Mouse (Mus musculus) monocyte, adult 2 months (primary cell): ENCODE measurements around the gene Rab7b.

ENCODE experiments used
- DNase-seq, 2 experiments: peaks; one replicate each; pipeline ENCODE4 v3.0.0; 2022; ENCODE audit warnings: low spot score in 2 of 2, low read depth in 1 of 2

Rab7b gene

DNA sequence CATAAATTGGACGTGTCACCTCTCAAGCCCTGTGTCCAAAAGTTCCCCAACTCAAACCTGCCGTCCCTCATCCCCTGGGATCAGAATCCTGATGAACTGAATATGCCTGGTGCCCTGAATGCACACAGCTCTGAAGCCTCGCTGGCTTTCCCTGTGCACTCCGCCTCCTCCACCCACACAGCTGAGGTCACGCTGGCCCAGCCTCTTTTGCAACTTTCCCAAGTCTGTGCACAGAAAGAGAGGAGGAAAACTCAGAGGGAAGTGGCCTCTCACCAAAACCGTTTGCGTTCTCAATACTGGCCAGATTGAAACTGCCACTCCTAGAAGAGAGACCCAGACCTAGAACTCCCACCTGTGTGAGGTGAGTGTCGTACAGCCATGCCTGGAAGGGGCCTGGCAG, at the start of gene Rab7b:
Rab7b (plus strand) TSS at position 221 of the 400 bp plus-strand sequence.
- peak; percentile 56 to 58 for DNase-seq

DNA sequence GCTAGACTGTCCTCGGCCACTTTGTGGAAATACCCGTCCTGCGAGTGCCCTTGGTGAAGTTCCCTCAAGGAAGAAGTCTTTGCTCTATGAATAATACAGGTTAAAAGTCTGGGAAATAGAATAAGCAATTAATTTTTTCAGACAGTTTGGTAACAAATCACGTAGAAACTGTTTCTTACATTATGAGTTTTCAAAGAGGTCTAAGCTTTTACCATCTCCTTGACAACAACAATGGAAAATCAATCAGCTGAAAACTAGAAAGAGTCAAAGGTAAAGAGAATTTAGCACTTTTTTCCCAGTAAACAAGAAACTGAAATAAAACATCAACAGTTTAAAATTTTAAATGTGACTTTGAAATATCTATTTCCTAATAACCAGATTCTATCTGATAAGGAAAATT, 48.4 kb upstream of the Rab7b start:
- no peak for DNase-seq

DNA sequence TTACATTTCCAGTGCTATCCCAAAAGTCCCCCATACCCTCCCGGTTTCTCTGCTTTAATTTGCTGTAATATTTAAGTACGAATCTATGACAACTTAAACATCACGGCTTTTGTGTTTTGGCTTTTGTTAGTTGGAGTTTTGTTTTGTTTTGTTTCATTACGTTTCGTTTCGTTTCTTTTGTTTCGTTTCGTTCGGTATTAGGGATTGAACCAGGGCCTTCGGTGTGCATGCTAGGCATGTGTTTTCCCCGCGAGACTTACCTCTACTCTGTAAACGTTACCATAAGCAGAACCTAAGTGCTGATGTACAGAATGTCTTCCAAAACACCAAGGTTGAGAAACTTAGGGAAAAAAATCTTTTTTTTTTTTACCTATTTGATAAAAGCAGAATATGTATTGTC, 46.9 kb upstream of the Rab7b start:
- no peak for DNase-seq

DNA sequence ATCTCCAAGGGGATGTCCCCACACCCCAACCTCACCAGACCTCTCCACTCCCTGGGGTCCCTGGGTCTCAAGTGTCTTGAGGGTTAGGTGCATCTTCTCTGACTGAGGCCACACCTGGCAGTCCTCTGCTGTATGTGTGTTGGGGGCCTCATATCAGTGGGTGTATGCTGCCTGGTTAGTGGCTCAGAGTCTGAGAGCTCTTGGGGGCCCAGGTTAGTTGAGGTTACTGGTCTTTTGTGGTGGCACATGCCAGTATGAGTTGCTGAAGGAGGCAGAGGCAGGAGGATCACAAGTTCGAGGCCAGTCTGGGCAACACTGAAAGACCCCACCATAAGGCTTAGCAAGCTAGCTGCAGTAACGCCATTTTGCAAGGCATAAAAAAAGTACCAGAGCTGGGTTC, 46.2 kb upstream of the Rab7b start:
- no peak for DNase-seq

DNA sequence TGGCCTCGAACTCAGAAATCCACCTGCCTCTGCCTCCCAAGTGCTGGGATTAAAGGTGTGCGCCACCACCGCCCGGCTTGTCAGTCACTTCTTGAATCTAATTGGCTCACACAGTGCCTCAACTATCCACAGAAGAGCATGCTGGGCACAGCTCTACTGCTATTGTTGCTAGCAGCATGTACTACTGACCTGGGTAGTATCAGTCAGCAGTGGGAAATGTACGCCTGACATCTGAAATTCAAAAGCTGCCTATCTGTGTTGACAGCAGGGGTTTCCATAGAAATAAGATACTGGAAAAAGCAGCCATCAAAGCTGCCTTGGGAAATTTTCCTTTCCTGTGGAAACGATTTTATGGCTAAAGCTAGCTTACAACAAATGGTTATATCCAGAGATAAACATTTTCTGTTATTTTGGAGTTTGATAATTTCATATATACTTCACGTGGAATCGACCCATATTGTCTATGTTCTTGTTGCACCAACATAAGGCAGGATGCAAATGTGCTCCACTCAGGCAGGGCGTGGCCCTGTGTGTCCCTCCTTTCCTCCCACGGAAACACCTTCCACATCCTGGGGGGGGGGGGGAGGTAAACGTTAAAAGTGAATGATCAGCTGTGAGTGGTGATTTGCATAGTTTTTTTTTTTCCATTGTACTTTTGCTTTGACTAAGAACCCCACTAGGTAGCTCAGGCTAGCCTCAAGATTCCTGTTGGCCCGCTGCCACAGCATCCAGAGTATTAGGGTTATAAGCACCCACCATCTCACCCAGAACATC, 35.6 kb upstream of the Rab7b start:
- DNase-seq: no peak

DNA sequence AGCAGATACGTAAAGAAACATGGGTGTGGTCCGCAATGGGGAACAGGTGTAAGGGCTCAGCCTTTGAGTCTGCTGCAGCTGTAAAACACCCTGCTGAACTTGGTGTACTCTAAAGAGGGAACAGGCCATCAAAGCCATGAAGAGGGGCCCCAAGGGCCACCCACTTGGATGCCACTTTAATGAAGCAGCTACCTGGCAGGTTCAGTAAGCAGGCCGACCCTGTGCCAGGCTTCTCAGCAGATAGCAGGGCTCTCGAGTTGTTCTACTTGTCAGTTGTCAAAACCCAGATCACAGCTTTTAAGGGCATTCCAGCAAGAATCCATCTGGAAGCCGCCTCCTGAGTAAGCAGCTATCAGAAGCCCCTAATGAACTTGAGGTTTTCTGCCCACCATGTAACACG, 32.9 kb upstream of the Rab7b start:
- DNase-seq: no peak

DNA sequence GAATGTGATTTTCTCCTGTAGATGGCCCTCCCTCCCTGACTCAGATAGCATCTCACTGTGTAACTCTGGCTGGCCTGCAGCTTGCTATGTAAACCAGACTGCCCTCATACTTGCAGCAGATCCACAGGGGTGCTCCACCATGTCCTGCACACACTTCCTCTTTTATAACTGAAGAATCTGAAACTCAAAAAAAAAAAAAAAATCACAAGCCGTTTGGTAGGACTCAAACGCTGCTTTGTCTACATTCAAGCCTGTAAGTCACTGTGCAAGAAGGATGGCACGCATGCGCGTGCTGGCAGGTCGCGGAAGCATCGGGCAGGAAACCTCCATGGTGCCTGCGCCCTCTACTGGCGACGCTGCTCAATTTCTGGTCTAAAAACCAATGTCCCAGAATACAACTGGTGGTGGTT, 30.5 kb upstream of the Rab7b start:
- DNase-seq: peak; percentile 78 to 82

DNA sequence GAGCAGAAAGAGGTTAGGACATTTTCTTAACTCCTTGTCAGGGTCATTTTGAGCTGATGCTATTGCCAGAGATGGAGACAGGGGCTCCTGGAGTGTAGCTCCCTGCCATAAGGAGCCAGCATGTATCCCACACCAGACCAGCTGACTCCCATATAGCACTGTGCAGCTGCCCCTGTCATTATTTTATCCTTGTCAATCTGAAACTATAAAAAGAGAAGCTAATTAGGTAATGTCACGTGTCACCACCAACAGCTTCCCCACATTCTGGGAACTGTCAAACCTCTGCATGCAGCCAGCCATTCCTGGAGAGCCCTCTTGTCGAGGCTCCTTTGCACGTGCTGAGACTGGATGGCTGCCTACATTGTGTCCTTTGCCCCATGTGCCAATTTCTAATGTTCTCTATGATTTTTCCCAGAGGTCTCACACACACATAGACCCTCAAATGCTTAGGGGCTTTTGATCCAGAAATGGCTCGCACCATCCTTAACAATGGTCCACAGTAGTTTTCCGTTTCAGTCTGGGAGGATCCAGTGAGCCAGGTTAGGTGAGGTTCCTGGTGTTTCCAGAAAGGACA, 28.9 kb upstream of the Rab7b start:
- no peak for DNase-seq

DNA sequence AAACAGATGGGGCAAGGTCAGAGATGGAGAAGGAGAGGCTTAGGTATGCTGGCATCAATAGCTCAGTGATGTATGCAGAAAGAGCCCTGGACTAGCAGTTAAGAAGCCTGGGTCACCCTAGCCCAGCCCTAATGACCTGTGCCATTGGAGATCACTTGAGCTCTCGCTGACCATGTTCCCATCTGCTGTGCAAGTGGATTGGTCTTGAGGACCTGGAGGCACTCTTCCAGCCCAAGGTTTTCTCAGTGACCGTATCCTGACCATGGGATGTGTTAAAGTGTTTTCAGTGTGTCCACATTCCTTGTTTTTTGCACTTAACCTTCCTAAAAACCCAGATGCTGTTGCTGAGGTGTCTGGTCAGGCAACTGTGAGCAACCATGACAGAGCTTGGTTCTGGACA, 28.2 kb upstream of the Rab7b start:
- no peak for DNase-seq

DNA sequence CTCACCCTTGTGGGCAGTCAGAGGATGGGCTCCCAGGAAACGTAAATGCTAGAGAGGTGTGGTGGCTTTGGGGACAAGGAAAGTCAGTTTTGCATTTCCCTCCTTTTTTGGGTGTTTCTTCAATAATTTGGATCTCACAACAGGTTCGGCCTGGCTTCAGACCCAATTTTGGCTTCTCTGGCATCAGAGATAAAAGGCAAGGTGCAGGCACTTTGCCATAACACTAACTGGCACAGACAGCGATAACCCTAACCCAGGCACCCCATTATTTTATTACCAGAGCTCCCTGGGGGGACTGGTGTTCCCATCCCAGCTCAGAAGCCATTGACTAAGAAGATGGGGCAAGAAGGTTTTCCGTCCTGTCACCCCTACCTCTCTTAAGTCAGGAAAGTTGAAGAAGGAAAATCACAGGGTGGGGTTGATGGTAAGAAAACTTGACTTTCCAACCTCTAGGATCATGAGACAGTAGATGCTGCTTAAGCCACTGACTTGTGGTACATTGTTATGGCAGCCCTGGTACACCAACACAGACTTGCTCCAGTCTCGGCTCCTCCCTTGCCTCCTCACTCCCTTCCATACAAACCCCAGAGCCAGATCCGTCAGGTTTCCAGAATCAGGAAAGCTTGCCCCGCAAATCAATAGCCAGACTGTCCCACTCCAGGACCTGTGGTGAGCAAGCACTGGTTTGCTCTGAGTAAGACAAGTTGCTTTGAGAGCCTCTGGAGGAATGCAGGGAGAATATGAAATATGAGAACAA, 27.6 kb upstream of the Rab7b start:
- no peak for DNase-seq

DNA sequence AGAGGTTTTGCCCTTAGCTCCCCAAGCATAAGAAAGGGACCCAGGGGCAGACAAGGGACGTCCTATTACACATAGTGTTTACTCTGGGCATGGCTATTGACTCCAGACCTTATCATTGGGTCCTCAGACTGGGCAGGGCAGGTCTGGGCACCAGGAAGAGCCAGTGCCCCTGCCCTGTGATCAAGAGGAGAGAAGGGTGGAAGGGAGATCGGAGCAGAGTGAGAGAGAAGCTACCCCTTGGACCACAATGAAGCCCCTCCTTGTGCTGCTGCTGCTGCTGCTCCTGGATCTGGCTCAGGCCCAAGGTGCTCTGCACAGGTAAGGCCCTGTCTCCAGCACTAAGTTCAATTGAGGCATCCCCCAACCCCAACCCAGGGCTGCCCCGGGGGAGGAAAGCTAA, 26.7 kb upstream of the Rab7b start:
- no peak for DNase-seq

DNA sequence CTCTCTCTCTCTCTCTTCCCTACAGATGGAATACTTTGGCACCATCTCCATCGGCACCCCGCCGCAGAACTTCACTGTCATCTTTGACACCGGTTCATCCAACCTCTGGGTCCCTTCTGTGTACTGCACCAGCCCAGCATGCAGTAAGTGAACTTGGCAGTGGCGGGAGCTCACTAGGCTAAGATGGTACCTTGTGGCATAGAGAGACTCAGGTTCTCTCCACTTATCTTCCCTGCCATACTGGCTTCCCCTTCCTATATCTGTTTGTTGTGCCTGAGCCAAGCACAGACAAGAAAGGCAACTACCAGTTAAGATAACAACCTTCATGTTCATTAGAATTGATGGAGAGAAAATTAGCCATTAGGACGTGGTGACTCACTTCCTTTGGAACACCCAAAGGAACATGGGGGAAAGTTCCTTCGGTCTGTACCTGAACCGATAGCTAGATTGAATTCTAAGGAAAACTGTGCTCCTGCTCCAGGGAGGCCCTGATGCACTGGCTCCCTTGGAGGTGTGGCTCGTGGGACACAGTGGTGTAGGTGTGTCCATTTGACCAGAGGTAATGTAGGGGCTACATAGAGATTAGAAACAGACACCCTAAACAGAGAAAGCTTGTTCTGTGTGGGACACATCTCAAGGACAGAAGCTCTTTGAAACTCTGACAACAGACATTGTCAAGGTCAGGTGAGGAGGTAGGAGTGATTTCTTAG, 25.1 kb upstream of the Rab7b start:
- no peak for DNase-seq

DNA sequence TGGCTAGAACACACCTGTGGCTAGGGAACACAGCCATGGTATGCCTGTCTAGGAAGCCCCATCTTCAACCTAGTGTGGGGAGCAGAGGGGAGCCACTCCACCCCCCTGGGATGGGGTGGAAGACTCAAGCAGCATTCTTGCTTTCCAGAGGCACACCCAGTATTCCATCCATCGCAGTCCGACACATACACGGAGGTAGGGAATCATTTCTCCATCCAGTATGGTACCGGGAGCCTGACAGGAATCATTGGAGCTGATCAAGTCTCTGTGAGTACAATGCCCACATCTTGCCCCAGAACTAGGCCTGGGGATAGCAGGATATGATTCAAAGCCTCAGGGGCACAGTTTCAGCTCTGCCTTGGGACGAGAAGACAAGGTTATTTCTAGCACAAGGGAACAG, 24.4 kb upstream of the Rab7b start:
- DNase-seq: no peak

DNA sequence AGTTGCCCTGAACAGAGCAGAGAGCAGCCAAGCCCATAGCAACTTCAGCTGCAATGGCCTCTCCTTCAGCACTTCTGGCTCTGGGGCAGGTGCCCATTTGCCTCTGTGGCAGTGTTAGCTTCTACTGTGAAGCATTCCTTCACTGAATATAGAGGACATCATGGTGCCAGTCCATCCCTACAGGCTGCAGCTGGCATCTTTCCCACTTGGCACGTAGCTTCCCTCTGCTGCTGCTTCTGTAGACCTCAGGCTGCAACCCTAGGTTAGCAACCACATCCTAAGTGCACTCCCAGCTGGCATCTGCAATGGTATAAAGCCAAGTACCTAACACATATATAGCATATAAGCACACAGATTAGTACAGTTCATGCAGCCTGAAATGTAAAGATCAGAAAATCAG, 22.6 kb upstream of the Rab7b start:
- DNase-seq: no peak

DNA sequence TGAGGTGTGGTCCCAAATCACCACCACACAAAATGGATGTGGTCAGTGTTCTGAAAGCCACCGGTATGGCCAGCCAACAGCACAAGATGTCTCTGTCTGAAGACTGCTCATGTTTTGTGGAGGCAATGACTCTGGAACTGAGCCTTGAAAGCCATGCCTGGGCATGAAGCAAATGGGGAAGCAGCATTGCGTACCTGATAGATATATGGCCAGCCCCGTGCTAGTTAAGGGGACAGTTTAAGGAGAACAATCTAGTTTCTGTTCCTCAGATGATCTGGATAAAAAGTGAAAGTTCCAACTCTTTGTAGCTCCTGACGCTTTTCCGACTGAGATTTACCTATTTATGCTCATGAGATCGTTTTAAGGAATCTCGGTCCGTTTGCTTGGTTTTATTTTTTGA, 17.4 kb upstream of the Rab7b start:
- DNase-seq: no peak

DNA sequence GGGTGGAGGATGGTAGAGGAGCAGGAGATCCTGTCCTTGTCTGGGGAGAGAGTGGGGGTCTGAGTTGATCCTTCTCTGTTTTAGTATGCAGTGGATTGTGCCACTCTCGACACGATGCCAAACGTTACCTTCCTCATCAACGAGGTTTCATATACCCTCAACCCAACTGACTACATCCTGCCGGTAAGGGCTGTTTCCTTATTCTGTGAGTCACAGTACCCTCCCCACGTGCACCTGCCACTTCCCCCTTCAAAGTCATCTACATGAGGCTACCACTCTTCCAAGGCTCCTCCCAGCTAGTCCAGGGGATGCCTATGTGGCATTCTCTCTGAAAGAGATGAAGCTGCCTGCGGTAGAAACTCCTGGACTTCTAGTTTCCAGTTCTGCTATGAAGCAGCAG, 16.1 kb upstream of the Rab7b start:
- DNase-seq: peak; percentile 44 to 57

DNA sequence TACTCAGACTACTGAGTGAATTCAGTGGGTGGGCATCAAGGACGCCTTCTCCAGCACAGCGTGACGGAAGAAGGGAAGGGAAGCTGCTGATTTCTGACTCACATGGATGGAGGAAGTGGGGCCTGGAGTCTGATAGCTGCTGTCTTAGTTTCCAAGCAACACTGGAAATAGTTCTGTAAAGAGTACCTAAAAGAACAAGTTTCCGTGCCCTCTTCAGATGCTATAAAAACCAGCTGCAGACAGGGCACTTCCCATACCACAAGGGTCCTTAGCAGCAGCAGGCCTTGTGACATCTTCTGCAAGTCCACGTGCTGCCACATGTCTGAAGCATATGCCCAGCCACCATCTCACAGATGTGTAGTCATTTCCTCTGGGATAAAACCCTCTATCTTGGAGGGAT, 8.9 kb upstream of the Rab7b start:
- peak in 1 of 2 experiments; percentile 63 for DNase-seq

DNA sequence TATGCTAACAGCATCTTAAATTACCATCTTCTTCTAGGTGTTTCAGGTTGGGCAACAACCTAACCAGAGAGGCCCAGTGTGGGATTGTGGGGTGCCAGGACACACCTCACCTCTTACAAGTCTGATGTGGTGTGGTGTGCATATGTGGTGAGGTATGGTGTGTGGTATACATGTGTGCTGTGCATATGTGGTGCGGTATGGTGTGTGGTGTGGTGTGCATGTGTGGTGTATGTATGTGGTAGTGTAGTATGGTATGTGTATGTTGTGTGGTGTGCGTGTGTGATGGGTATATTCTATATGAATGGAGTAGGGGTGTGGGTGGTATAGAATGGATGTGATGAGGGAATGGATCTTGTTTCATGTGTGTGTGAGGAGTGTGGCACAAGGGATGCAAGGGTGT, 756 bp upstream of the Rab7b start:
- no peak for DNase-seq

DNA sequence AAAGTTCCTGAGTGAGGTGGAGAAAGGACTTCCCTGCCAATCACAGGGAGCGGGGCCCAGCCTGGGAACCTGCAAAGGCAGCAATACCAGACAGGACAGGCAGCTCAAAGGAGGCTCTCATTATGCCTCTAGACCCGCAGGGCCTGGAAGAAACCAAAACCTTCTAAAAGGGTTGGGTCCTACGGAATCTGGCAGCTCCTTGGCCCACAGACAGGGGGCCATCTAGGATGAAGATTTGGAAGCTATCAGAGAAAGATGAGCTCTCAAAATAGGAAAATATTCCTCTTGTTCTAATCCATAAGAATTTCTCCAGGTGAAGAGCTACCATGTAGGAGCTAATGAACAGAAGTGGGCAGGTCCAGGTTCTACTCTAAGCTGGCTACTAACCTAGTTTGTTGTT, 521 bp downstream of the Rab7b start:
- no peak for DNase-seq

DNA sequence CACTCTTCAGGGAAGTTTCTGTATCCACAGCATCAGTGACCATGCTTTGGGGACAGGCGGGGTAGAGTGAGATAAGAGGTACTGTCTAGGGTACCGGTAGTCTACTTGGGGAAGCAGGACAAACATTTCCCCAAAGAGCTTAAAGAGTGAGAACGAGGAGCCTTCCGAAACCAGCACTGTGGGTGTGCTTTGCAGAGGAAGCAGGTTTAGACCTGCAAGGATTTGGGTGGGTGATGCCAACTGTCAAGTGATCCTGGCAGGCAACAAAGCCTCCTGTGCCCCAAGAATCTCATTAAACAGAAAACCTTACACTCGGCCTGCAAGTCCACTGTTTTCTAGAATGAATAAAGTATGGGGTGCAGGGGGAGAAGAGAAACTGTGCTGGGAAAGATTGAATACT, 1.4 kb downstream of the Rab7b start:
- no peak for DNase-seq

DNA sequence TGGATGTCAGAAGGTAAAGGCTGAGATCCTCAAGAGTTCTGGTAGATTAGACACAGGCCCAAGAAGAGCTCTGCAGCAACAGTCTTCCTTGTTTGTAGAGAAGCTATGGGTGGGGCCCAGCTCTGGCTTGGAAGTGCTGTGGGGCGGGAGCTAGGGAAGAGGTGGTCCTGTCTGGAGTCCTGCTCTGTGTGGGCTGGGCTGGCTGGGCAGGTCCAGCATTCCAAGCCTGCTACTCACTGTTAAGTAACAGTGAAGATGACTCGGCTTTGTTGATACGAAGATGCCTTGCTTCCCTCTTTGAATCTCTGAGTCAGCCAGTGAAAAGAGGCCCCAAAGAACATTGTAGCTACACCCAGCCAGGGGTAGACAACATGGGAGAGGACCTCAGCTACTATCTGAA, 1.9 kb downstream of the Rab7b start:
- peak; percentile 44 to 54 for DNase-seq

DNA sequence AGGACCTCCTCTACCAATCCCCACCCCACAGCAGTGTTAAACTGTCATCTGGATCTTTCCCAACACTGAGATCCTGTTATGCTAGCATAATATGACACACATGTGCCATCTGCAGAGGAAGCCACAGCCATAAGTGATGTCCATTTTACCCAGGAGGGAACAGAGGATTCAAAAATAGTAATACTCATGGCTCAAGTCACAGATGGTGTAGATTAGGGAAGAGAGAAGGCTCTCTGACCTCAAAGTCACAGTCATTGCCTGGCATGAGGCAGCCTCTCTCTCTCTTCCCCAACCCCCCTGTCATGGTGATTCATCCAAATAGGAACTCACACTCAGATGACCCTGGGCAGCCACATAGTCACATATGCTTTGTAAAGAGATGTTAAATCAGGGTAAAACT, 2.9 kb downstream of the Rab7b start:
- DNase-seq: peak; percentile 58 to 76
